Mouse (Mus musculus): ENCODE results near the gene Stx1b.
"Not testable (repeated sequence)": the region's sequence is repeated elsewhere in the genome, so short reads cannot be mapped to it uniquely, and the experiment has no call there.

The Stx1b gene

GRCm38 (mm10) chr7:127776878-127777473, 47.4 kb downstream of the Stx1b start:
- peak; percentile 91 for DNase-seq (ENCODE audit: low read depth, low spot score)

- DNase-seq (ENCODE audit: low read depth, low spot score), result peak; percentile 78
Observed at GRCm38 (mm10) chr7:127776426-127776825, 47.9 kb downstream of the Stx1b start, which contains the start of gene Setd1a. Setd1a (plus strand) TSS chr7:127776670.

DNA sequence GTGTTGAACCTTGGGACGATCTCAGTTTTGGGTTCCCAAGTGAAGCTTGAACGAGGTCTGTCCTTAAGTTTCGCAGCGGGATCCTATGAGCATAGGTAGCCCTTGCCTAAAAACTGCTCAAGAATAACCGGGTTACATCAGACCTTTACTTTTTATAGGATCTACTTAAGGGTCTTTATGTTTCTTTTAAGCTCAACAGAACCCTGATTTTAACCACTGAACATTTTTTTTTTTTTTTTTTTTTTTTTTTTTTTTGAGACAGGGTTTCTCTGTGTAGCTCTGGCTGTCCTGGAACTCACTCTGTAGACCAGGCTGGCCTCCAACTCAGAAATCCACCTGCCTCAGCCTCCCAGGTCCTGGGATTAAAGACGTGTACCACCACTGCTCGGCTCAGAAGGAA, 48.5 kb downstream of the Stx1b start:
- not testable (repeated sequence) for DNase-seq (ENCODE audit: low read depth, low spot score)

DNA sequence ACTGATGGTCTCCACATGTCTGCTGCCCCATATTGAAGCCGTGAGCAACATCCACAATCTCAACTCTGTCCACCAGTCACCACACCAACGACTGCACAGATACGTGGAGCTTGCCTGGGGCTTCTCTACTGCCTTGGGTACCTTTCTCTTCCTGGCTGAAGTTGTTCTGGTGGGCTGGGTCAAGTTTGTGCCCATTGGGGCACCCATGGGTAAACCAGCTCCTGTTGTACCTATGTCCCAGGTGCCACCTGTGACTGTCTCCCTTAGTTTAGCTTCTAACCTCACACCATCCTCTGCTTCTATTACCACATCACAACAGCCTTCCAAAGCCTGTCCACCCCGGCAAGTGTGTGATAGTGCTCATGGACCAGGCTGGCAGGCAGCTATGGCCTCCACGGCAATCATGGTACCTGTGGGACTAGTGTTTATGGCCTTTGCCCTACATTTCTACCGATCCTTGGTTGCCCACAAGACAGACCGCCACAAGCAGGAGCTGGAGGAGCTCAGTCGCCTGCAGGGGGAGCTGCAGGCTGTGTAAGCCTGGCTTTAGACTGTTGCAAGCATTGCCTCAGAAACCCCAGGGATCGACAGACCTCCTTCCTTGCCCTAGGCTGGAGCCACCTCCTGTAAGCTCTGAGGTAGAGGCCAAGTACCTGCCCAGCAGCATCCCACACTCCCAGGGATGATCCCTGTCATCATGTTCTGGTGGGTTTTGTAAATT, 50.5 kb downstream of the Stx1b start:
- DNase-seq (ENCODE audit: low read depth, low spot score), result no peak

GRCm38 (mm10) chr7:127772557-127772956, 51.8 kb downstream of the Stx1b start:
- no peak for DNase-seq (ENCODE audit: low read depth, low spot score)

DNA sequence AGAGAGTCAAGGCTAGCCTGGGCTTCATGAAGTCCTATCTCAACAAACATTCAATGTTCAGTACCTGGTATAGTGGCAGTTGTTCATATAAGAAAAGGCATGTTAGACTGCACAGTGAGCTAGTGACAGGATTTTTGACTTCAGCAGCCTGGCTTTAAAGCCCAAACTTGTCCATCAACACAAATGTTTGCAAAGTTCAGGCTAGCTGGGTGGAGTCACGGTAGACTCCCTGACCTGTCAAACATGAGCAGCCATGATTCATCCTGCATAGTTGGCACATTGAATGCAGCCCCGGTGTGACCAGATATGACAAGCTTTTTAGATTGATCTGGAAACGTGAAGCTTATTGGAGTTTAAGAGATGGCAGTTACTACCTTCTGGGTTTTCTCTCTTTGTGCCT, 52.3 kb downstream of the Stx1b start:
- no peak for DNase-seq (ENCODE audit: low read depth, low spot score)

DNA sequence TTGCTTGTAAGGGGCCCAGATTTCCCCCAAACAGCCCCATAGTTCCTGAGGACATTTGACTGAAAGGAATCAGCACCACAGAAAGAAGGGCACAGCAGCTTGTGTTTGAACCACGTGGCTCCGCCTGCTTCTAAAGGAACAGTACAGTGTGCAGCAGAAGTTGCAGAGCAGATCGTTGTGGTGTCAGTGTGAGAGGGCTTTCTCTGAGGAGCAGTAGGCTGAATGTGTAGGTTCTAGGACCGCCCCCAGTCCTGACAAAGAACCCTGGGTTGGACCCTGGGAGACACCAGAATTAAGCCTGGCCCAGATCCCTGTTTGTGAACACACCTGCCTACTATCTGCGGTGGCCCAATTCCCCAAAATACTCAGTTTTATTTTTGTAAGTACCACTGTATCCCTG, 53.1 kb downstream of the Stx1b start:
- DNase-seq (ENCODE audit: low read depth, low spot score), result no peak

DNA sequence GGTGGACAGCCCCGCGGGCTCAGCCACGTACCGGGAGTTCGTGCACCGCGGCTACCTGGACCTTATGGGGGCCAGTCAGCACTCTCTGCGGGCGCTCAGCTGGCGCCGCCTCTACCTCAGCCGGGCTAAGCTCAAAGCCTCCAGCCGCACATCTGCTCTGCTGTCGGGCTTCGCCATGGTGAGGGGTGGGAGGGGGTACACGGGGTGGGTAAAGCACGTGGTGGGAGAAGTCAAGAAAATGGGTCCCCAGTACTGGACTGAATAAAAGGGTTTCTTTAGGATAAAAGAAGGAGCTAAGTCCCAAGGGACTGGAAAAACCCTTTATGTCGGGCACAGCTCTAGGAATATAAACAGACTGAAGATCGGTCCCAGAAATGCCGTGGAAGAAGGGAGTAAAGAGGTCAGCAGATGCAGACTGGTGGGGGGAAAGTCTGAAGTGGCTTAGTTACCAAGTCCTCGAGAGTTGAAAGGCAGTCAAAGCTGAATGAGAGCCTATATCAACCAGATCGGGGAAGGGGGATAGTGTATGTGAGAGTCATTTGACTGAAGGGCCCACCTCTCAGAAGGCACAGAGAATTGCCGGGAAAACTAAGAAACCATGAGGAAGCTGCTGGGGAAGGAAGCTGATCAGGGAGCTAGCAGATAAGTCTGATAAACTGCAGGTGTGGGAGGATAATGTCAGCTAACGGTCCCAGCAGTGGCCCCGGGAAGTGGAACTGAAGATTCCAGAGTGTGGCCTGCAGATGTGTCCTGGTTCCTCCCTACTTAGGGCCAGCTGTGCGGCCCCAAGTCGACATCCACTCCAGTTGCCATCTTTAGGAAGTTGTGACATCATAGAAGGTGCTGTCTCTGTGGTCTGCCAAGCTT, 54.1 kb downstream of the Stx1b start:
- no peak for DNase-seq (ENCODE audit: low read depth, low spot score)

- DNase-seq (ENCODE audit: low read depth, low spot score), result no peak
Observed at GRCm38 (mm10) chr7:127769651-127770038, 54.7 kb downstream of the Stx1b start, which contains the start of gene Orai3. Orai3 (plus strand) TSS chr7:127769815.

- DNase-seq (ENCODE audit: low read depth, low spot score), result peak; percentile 93
Observed at GRCm38 (mm10) chr7:127768997-127769593, 55.3 kb downstream of the Stx1b start.

DNA sequence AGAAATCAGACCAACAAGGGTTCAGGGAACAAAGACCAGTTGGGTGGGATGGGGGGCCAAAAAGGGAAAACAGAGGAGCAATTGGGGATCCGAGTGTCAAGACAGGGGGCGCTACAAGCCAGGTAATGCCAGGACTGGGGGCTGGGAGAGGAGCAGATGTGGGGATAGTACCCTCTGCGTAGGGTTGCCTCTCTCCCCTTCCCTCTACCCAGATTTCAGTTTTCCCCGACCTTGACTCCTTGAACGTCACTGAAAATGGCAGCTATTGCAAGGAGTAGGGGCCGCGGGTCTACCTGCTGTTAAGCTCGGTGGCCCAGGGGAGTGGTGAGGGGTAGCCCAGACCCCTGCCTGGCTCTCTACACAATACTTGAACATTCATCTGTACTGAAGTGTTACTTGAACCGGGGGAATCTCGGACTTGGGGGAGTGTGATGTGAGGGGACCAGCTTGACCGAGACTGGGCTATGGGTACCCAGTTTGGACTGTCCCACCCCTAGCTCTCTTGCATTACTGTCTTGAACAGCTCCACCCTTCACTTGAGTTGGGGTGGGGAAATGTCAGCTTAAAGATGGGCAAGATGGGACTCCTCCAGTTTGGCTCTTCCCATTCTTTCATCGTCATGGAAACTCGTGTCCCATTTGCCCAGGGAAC, 55.9 kb downstream of the Stx1b start:
- no peak for DNase-seq (ENCODE audit: low read depth, low spot score)

GRCm38 (mm10) chr7:127767671-127768345, 56.5 kb downstream of the Stx1b start:
- DNase-seq (ENCODE audit: low read depth, low spot score), result no peak

DNA sequence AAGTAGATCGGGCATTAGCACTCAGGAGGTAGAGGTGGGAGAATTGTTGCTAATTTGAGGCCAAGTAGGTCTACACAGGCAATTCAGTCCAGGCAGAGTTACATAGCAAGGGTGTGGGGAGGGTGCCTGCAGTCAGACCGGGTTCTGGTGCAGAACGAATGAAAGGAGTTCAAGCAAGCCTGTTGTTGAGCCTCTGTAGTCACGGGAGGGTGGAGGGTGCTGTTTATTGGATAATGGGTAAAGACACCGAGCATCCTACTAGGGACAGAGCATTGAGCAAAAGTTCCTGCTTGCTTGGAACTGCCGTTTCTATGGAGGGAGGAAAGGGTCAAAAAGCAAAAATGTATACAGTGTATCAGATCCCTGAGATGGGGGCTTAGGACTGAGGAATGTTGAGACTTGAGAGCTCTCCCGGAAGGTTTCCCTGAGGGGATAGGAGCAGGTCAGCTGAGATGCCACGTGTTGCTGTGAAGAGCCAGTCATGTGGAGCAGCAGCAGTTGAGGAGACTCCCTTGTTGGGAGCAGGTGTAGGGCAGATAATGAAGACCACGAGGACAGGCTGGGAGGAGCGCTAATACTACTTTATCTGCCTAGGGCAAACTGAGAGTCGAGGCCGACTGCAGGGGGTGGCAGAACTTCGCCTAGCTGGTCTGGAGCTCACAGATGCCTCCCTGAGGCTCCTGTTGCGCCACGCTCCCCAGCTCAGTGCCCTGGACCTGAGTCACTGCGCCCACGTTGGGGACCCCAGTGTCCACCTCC, 57.3 kb downstream of the Stx1b start:
- DNase-seq (ENCODE audit: low read depth, low spot score), result no peak

DNA sequence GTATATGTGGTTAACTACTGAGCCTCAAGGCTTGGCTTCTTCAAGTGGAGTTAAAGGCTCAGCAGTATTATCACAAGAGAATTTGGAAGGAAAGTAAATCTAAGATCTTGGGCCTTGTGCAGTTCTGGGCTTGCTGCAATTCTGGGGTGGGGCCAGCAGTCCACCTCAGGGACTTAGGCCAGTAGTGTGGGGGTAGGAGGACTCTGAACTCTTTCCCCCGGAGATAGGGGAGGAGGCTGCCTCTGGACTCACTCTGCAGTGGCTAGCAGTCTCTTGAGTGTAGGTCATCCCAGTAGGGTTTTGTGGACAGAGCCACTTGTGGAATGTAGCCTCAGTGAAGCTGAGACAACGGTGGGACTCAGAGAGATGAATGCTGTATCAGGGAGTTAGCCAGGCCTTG, 58.6 kb downstream of the Stx1b start:
- DNase-seq (ENCODE audit: low read depth, low spot score), result no peak

GRCm38 (mm10) chr7:127763642-127764041, 60.7 kb downstream of the Stx1b start:
- DNase-seq (ENCODE audit: low read depth, low spot score), result no peak

DNA sequence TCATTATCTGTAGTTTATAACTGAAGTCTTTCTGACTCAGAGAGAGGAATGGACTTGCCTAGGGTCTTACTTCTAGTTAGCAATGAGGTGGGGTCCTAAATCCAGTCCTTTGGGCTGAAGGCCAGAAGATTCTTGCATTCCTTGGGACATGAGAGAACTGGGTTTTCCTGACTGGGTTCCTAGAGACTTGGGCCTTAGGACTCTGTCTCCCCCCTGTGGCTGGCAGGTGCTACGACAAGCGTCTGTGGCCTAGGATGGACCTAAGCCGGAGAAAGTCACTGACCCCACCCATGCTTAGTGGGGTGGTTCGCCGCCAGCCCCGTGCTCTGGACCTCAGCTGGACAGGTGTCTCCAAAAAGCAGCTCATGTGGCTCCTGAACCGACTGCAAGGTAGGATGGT, 63.3 kb downstream of the Stx1b start:
- no peak for DNase-seq (ENCODE audit: low read depth, low spot score)

DNA sequence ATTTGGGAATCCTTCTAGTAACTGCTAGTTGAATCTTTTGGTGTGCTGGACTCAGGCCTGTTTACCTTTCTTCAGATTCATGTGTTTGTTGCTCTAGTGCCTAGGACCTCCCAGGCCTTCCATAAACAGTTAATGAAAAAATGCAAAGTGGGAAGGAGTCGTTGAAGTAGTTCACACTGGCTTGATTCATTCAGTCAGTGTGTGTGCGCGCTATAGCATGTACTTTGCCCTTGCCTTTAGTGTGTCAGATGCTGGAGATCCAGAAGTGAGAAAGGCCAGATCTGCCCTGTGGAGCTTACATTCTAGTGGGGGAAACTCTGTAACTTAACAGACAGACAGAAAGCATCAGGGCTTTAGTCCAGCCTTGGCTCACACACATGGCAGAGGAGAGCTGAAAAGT, 63.9 kb downstream of the Stx1b start:
- no peak for DNase-seq (ENCODE audit: low read depth, low spot score)

GRCm38 (mm10) chr7:127759716-127760115, 64.6 kb downstream of the Stx1b start:
- no peak for DNase-seq (ENCODE audit: low read depth, low spot score)

Data from brain, embryonic 18.5 days (tissue).